Mouse (Mus musculus) hindbrain, embryonic 10.5 days (tissue): ENCODE measurements around the gene Avil. TPM values are rescaled to one million over a fixed set of nuclear protein-coding genes. Genes with fewer than 3 reads are reported as not detected.
"Not testable (repeated sequence)": the region's sequence is repeated elsewhere in the genome, so short reads cannot be mapped to it uniquely, and the experiment has no call there.

ENCODE experiments used
- DNase-seq: peaks from one replicate; pipeline ENCODE4 v3.0.0-alpha.2; 2017; ENCODE audit warnings: low spot score
- H3K27ac ChIP-seq: fragments of 300-500 bp; sonication (generic); 2 replicates; pipeline ENCODE4 v1.5.1; 2016; ENCODE audit warnings: mild to moderate bottlenecking, moderate library complexity
- H3K27me3 ChIP-seq: fragments of 300-500 bp; sonication (generic); 2 replicates; pipeline ENCODE4 v1.6.1; 2016; ENCODE audit warnings: mild to moderate bottlenecking; ENCODE audit not compliant: poor library complexity, insufficient read depth, severe bottlenecking
- H3K36me3 ChIP-seq: fragments of 300-500 bp; sonication (generic); 2 replicates; pipeline ENCODE4 v1.6.1; 2016; ENCODE audit warnings: mild to moderate bottlenecking, moderate library complexity
- H3K4me1 ChIP-seq: fragments of 300-500 bp; sonication (generic); replicated peaks from 2 replicates; pipeline ENCODE4 v1.6.1; 2016; ENCODE audit warnings: mild to moderate bottlenecking
- H3K4me3 ChIP-seq: fragments of 300-500 bp; sonication (generic); 2 replicates; pipeline ENCODE4 v1.5.1; 2016; ENCODE audit warnings: mild to moderate bottlenecking, moderate library complexity
- H3K9me3 ChIP-seq: fragments of 300-500 bp; sonication (generic); 2 replicates; pipeline ENCODE4 v1.6.1; 2016; ENCODE audit warnings: mild to moderate bottlenecking, moderate library complexity
- WGBS: fragments of 180-500 bp; shearing (Covaris S2); methylation state at CpG from one replicate; pipeline ENCODE4 v1.1.7; 2016; 5-methylcytosine and 5-hydroxymethylcytosine counted together
- polyA plus RNA-seq: library from polyadenylated mRNA; unstranded; fragments of >200 nt; fragmentation: Nextera tagmentation; extraction: Ambion mirVana; gene quantifications from 2 replicates; pipeline ENCODE4 v1.2.1, GENCODE M21; 2016

Avil gene
- polyA plus RNA-seq, 1 experiment from 2014 or later: 1.6 TPM

GRCm38 (mm10) chr10:127058708-127059107 is 58.2 kb downstream of the Avil start:
- Histone ChIP-seq H3K27ac (peak overlapping the region; percentile 97), H3K4me1 (peaks cover 55% of the 10 kb centered on the region), H3K9me3 (no peaks in the 10 kb centered on the region), H3K27me3 (peaks cover 37% of the 10 kb centered on the region; the same call in 1 of the 2 replicates), H3K36me3 (peaks cover 41% of the 10 kb centered on the region), H3K4me3 (peak overlapping the region; percentile 96)
- no peak for DNase-seq
- 12% methylated on average over 8 of the region's 8 CpGs for WGBS

GRCm38 (mm10) chr10:127059174-127059967 is 58.9 kb downstream of the Avil start:
- H3K36me3 ChIP-seq: peaks cover 37% of the 10 kb centered on the region
- peak overlapping the region; percentile 96 for H3K4me3 ChIP-seq
- WGBS: under 1% methylated on average over 91 of the region's 92 CpGs
- peaks cover 55% of the 10 kb centered on the region for H3K4me1 ChIP-seq
- no peaks in the 10 kb centered on the region for H3K9me3 ChIP-seq
- no peak for DNase-seq
- H3K27me3 ChIP-seq: peaks cover 37% of the 10 kb centered on the region; the same call in 1 of the 2 replicates
- H3K27ac ChIP-seq: peak overlapping the region; percentile 97

DNA sequence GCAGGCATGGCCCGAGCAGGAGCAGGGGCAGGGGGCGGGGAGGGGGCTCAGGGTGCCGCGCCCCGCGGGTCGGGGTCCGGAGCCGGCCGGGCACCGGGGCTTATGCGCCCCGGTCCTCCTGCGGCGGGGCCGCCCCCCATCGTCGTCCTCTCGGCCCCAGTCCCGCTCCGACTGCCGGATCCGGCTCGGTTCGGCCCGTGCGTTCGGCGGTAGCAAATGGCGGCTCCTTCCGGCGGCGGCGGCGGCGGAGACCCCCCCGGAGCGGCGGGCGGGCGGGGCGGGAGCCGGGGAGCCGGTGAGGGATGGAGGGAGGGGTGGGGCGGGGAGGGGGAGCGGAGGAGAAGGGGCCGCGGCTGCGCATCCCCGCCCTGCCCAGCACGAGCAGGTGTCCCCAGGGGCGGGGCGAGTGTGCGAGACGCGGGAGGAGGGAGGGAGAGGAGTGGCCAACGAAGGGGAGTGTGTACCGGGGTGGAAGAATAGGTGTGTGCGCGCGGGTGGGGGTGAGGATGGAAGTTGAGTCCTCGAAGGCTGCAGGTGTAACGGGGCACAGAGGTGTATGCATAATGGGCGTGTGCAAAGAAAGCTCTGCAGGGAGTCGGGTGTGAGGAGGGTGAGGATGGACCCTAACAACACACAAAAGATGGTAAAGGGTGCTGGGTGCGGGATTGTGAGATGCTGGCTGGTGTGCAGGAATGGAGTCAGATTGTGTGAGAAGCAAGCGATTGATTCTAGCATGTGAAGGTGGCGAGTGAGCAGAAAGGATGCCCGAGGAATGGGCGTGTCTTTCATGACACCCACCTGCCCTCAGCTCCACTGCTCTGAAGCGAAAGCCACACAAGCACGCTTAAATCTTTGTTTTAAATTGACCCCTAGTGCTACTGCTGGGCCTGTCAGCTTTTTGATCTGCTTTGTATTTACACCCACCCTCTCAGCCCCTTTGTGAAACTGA is 59.7 kb downstream of the Avil start, which contains the start of gene March9:
Gene March9 (minus strand): TSS at position 217 of the 949 bp plus-strand sequence.
- peak; percentile 63 for DNase-seq
- Histone ChIP-seq H3K27me3 (peaks cover 37% of the 10 kb centered on the region; the same call in 1 of the 2 replicates), H3K4me1 (peaks cover 64% of the 10 kb centered on the region), H3K4me3 (peak within 1 kb of the TSS; percentile 96), H3K36me3 (peaks cover 37% of the 10 kb centered on the region), H3K27ac (peak within 1 kb of the TSS; percentile 97), H3K9me3 (no peaks in the 10 kb centered on the region)
- WGBS: under 1% methylated on average over 62 of the region's 72 CpGs

GRCm38 (mm10) chr10:127061085-127061484 is 60.6 kb downstream of the Avil start:
- H3K9me3 ChIP-seq: no peaks in the 10 kb centered on the region
- H3K36me3 ChIP-seq: peaks cover 37% of the 10 kb centered on the region
- H3K27me3 ChIP-seq: peaks cover 37% of the 10 kb centered on the region; the same call in 1 of the 2 replicates
- H3K27ac ChIP-seq: peak overlapping the region; percentile 97; the same call in 1 of the 2 replicates
- peak overlapping the region; percentile 96 for H3K4me3 ChIP-seq
- H3K4me1 ChIP-seq: peaks cover 66% of the 10 kb centered on the region
- DNase-seq: no peak
- 24% methylated on average over 5 of the region's 5 CpGs for WGBS

DNA sequence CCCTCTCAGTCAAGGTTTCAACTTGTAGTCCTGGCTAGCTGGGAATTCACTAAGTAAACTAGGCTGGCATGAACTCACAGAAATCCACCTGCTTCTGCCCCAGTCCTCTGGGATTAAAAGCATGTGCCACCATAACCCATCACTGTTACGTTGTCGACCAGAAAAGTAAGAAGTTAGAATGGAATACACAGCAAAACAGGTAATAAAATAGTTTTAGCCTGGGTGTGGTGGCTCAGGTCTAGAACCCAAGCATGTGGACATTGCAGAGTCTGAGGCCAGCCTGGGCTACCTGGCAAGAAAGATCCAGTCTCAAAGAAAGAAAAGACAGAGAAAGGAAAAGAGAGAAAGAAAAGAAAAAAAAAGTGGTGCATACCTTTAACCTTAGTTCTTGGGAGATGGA is 61.0 kb downstream of the Avil start:
- no peak for DNase-seq
- WGBS: 69% methylated on average over 2 of the region's 2 CpGs
- Histone ChIP-seq H3K36me3 (peaks cover 37% of the 10 kb centered on the region), H3K4me3 (0 out of 2 replicates have a peak overlapping the region, but pooled peaks have one; percentile 96), H3K27me3 (peaks cover 37% of the 10 kb centered on the region; the same call in 1 of the 2 replicates), H3K9me3 (no peaks in the 10 kb centered on the region), H3K27ac (0 out of 2 replicates have a peak overlapping the region, but pooled peaks have one; percentile 97), H3K4me1 (peaks cover 66% of the 10 kb centered on the region)

GRCm38 (mm10) chr10:127062101-127062500 is 61.6 kb downstream of the Avil start:
- peaks cover 70% of the 10 kb centered on the region for H3K4me1 ChIP-seq
- H3K27me3 ChIP-seq: peaks cover 37% of the 10 kb centered on the region; the same call in 1 of the 2 replicates
- 91% methylated on average over 4 of the region's 4 CpGs for WGBS

DNA sequence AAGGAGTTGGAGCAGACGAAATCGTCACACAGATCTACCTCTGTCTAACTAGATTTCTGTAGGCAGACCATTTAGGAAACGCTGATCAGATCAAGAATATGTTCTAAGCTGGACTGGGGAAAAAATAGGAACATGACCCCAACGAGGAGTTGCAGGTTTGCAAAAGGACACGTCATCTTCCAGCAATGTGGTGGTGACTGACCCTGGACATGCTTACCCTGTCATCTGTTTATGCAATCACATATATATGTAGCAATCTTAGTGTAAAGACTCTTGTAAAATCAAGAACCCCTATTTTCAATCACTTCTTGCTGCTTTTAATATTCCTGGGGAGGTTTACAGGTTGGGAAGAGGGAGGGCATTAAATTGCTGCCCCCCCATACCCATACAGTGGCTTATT is 62.0 kb downstream of the Avil start:
- Histone ChIP-seq H3K4me1 (peaks cover 68% of the 10 kb centered on the region), H3K27ac (peak overlapping the region; percentile 98; the same call in 1 of the 2 replicates), H3K36me3 (peaks cover 37% of the 10 kb centered on the region), H3K4me3 (no peak overlapping the region), H3K9me3 (no peaks in the 10 kb centered on the region), H3K27me3 (peaks cover 36% of the 10 kb centered on the region; the same call in 1 of the 2 replicates)
- WGBS: 81% methylated on average over 5 of the region's 5 CpGs
- no peak for DNase-seq

More at GRCm38 (mm10) chr10:127062101-127062500, 61.6 kb downstream of the Avil start:
- not testable (repeated sequence) for DNase-seq, H3K4me3 ChIP-seq, H3K9me3 ChIP-seq
- H3K27ac ChIP-seq: 0 out of 2 replicates have a peak overlapping the region, but pooled peaks have one; percentile 98
- peaks cover 37% of the 10 kb centered on the region for H3K36me3 ChIP-seq

GRCm38 (mm10) chr10:127063239-127063872 is 62.8 kb downstream of the Avil start, which contains the start of gene Cdk4:
TSS of gene Cdk4 (plus strand) at chr10:127063534.
- peaks cover 34% of the 10 kb centered on the region; the same call in 1 of the 2 replicates for H3K27me3 ChIP-seq
- peaks cover 66% of the 10 kb centered on the region for H3K4me1 ChIP-seq
- DNase-seq: peak; percentile 100
- WGBS: under 1% methylated on average over 46 of the region's 46 CpGs
- H3K9me3 ChIP-seq: no peaks in the 10 kb centered on the region
- H3K27ac ChIP-seq: peak within 1 kb of the TSS; percentile 98
- H3K4me3 ChIP-seq: peak within 1 kb of the TSS; percentile 85
- peaks cover 42% of the 10 kb centered on the region for H3K36me3 ChIP-seq

DNA sequence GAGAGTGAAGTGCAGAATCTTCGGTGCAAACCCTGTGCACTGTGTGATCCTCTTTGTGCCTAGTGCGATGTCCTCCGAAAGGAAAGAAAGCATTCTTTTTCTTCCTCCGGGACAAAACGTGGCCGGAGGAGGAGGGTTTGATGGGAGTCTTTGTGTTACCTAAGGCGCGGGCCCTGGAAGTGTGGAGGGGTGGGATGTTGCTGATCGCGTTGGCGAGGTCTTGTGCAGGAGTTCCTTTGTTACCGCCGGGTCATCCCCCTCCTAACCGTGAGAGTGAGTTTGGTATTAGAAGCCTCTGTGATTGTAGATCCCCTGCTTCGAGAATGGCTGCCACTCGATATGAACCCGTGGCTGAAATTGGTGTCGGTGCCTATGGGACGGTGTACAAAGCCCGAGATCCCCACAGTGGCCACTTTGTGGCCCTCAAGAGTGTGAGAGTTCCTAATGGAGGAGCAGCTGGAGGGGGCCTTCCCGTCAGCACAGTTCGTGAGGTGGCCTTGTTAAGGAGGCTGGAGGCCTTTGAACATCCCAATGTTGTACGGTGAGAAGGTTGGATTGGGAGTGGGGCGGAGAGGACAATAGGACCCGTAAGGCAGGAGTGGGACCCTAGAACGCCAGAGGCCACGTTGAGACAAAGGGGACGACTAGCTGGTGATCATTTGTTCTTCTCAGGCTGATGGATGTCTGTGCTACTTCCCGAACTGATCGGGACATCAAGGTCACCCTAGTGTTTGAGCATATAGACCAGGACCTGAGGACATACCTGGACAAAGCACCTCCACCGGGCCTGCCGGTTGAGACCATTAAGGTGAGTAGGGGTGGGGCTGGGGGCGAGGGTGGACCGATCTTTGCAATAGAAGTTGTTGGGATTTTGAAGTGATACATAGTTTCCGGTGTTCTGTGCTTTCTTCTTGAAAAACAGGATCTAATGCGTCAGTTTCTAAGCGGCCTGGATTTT is 63.7 kb downstream of the Avil start:
- Histone ChIP-seq H3K4me1 (peaks cover 66% of the 10 kb centered on the region), H3K4me3 (peak overlapping the region; percentile 85), H3K36me3 (peaks cover 47% of the 10 kb centered on the region), H3K27ac (peak overlapping the region; percentile 98), H3K27me3 (peaks cover 26% of the 10 kb centered on the region; the same call in 1 of the 2 replicates), H3K9me3 (no peaks in the 10 kb centered on the region)
- peak; percentile 49 for DNase-seq
- WGBS: 17% methylated on average over 37 of the region's 37 CpGs

- Histone ChIP-seq H3K4me3 (no peak overlapping the region; the same call in 1 of the 2 replicates), H3K4me1 (peaks cover 60% of the 10 kb centered on the region), H3K9me3 (no peaks in the 10 kb centered on the region), H3K36me3 (peaks cover 47% of the 10 kb centered on the region), H3K27me3 (peaks cover 12% of the 10 kb centered on the region; the same call in 1 of the 2 replicates), H3K27ac (no peak overlapping the region)
- 91% methylated on average over 9 of the region's 9 CpGs for WGBS
- DNase-seq: no peak
These were observed 65.5 kb downstream of the Avil start for GRCm38 (mm10) chr10:127065981-127066380.

DNA sequence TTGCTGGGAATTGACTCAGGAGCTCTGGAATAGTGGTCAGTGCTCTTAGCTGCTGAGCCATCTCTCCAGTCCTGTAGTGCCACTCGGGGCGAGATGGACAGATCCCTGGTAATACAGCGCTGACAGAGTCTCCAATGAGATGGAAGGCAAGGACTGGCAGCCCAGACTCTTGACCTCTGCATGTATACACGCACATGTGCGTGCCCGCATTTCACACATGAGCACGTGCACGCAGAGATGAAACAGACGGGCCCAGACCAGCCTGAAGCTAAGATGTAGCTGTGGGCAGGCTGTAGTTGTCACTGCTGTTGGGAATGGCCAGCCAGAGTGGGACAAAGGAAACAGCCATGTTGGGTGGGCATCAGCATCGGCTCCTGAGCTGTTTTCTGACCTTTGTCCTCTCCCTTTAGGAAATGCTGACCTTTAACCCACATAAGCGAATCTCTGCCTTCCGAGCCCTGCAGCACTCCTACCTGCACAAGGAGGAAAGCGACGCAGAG is 66.1 kb downstream of the Avil start:
- H3K4me3 ChIP-seq: peak overlapping the region; percentile 20; the same call in 1 of the 2 replicates

More for the DNA sequence above, 66.1 kb downstream of the Avil start:
- WGBS: 88% methylated on average over 14 of the region's 14 CpGs
- Histone ChIP-seq H3K4me1 (peaks cover 59% of the 10 kb centered on the region), H3K36me3 (peaks cover 47% of the 10 kb centered on the region), H3K9me3 (no peaks in the 10 kb centered on the region), H3K27me3 (peaks cover 7% of the 10 kb centered on the region; the same call in 1 of the 2 replicates), H3K27ac (no peak overlapping the region)
- no peak for DNase-seq
